Mouse (Mus musculus) hindbrain, embryonic 13.5 days (tissue): Measurements from ENCODE around the gene Lenep. TPM values are rescaled to one million over a fixed set of nuclear protein-coding genes. Genes with fewer than 3 reads are reported as not detected.

Source experiments
- ATAC-seq: fragments of 200-750 bp; cut with Nextera tagmentation; 2 replicates; pipeline ENCODE4 v1.8.0; 2017; ENCODE audit warnings: moderate TSS enrichment; ENCODE audit not compliant: low FRiP score
- H3K27ac ChIP-seq: fragments of 300-500 bp; sonication (generic); 2 replicates; pipeline ENCODE4 v1.5.1; 2015; ENCODE audit warnings: inconsistent platforms, mild to moderate bottlenecking, moderate library complexity
- H3K27me3 ChIP-seq: fragments of 300-500 bp; sonication (generic); 2 replicates; pipeline ENCODE4 v1.6.1; 2015; ENCODE audit warnings: mild to moderate bottlenecking, inconsistent platforms
- H3K36me3 ChIP-seq: fragments of 300-500 bp; sonication (generic); 2 replicates; pipeline ENCODE4 v1.6.1; 2015; ENCODE audit warnings: mild to moderate bottlenecking, inconsistent platforms
- H3K4me1 ChIP-seq: fragments of 300-500 bp; sonication (generic); replicated peaks from 2 replicates; pipeline ENCODE4 v1.6.1; 2015; ENCODE audit warnings: inconsistent platforms
- H3K4me2 ChIP-seq: fragments of 300-500 bp; sonication (generic); 2 replicates; pipeline ENCODE4 v1.6.1; 2015; ENCODE audit warnings: inconsistent platforms, mild to moderate bottlenecking, moderate library complexity
- H3K4me3 ChIP-seq: fragments of 300-500 bp; sonication (generic); 2 replicates; pipeline ENCODE4 v1.5.1; 2015; ENCODE audit warnings: mild to moderate bottlenecking, inconsistent platforms
- H3K9ac ChIP-seq: fragments of 300-500 bp; sonication (generic); 2 replicates; pipeline ENCODE4 v1.6.1; 2015; ENCODE audit warnings: mild to moderate bottlenecking, inconsistent platforms
- H3K9me3 ChIP-seq: fragments of 300-500 bp; sonication (generic); 2 replicates; pipeline ENCODE4 v1.6.1; 2016; ENCODE audit warnings: inconsistent platforms
- WGBS: fragments of 180-500 bp; shearing (Covaris S2); methylation state at CpG from one replicate; pipeline ENCODE4 v1.1.7; 2015; 5-methylcytosine and 5-hydroxymethylcytosine counted together
- polyA plus RNA-seq: library from polyadenylated mRNA; unstranded; fragments of >200 nt; fragmentation: Nextera tagmentation; extraction: Ambion mirVana; gene quantifications from 2 replicates; pipeline ENCODE4 v1.2.1, GENCODE M21; 2015

Gene Lenep
- polyA plus RNA-seq, 1 experiment from 2014 or later = 1.4 TPM

DNA sequence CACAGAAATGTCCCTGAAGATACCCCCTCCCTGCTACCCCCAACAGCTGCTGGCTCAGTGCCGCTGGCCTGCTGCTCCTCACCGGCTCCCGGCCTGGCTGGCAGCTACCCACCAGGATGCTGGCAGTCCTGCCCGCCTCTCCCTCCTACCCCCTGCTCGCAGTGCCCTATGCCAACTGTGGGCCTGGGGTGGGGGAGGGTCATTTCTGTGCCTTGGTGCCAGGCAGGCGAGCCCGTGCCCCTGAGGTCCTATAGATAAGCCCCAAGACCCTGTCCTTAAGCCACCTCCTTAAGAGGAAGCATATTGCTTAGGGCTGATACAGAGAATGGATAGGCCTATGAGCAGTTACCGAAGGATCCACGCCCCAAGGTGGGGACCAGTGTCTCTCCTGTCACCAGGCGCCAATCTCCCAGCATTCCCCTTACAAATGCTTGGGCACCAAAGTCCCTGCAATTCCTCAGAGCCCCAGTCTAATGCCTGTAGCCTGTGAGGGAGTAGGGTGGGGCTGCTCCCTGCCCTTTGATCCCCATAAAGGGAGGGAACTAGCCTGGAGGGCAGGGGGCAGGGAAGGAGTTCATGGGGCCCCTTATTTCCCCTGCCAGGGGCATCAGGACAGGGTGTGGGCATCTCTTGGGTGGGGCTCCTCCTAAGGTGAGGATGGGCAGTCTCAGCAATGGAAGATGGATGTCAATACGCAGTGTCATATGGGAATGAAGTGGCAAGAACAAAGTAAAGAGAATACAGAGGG is 14.3 kb downstream of the Lenep start:
- H3K4me2 ChIP-seq = no peak overlapping the region
- no peak overlapping the region for H3K4me3 ChIP-seq
- H3K27me3 ChIP-seq = peaks cover 30% of the 10 kb centered on the region
- H3K36me3 ChIP-seq = no peaks in the 10 kb centered on the region
- H3K27ac ChIP-seq = no peak overlapping the region
- H3K4me1 ChIP-seq = peaks cover 49% of the 10 kb centered on the region
- 77% methylated on average over 10 of the region's 11 CpGs for WGBS
- peak; percentile 10; the same call in 1 of the 2 replicates for ATAC-seq
- H3K9ac ChIP-seq = no peak overlapping the region
- no peaks in the 10 kb centered on the region for H3K9me3 ChIP-seq

DNA sequence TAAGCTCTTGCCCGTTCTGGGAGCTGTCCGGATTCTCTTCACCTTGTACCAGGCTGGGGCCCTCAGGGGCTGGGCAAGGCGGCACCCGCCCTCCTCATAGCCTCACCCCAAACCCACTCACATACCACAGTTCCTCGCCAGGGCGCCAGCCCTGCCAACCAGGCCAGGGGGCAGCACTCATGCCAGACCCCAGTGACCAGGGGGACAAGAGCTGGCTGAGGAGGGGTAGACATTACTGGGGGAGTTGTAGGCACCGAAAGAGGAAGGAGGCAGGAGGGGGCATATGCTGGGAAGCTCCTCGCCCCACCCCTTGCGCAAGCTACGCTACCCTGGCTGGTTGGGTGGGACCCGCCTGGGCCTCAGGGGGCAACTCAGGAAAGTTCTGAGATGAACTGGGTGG is 15.0 kb downstream of the Lenep start:
- Histone ChIP-seq H3K27ac (no peak overlapping the region), H3K27me3 (peaks cover 25% of the 10 kb centered on the region), H3K4me1 (peaks cover 42% of the 10 kb centered on the region), H3K4me3 (no peak overlapping the region), H3K36me3 (no peaks in the 10 kb centered on the region), H3K9me3 (no peaks in the 10 kb centered on the region), H3K4me2 (no peak overlapping the region), H3K9ac (no peak overlapping the region)
- ATAC-seq = no peak
- WGBS = 76% methylated on average over 11 of the region's 11 CpGs

DNA sequence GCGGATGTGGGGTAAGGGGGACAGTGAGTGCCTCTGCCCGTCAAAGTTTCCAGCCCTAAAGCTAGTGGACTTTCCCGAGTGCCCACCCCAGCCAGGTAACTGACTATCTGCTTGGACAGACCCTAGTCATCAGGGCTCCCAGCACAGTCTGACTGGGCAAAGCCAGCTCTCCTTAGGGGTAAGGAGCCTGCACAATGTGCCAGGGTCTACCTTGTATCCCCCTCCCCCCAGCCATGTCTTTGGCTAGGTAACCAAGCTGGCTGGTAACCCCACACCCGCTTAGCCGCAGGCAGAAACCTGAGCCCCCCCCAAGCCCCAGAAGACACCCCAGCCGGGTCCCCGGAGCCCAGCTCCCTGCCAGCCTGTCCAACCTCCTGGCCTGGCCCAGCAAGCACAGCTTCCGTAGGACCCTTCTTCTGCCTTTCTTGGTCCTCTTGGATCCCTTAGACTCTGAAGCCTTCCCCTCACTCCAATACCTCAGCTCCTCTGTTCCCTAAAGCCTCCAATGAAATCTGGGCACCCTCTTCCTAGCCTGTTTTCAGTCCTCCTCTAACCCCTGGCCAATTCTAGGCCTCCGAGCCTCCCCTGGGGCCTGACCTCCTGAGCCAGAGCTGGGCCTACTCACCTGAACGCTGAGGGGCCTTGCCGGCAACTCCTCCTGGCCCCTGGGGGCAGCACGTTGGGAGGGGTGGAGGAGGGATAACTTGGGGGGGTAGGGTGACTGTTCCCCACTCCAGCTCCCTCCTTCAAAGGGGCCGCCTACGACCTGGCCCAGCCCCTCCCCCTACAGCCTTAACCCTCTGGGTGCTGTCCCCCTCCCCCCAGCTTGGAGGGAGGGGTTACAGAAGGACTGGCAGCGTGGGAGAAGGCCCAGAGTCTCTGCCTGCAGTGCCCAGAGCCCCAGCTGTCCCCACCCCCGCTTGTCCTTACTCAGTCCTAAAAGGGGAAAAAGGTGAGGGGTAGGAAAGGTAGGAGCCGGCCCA is 15.9 kb downstream of the Lenep start:
- Histone ChIP-seq H3K9ac (0 out of 2 replicates have a peak overlapping the region, but pooled peaks have one; percentile 13), H3K27ac (no peak overlapping the region)

DNA sequence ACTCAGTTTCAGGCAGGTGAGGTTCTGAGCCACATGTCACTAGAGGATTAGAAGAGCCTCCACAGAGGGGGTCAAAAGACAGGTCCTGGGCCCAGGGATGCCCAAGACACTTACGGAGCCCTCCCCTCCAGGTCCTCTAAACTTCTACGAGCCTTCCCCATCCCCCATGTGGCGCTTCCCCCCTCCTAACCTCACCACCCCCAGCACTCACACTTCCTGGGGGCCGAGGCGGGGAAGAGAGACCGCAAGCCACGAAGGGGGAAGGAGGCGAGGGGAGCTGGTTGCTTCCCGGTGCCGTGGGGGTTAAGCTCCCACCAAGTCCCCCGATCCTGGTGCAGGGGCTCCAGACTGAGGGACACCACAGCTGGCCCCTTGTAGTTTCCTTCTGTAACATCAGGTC is 17.1 kb downstream of the Lenep start:
- Histone ChIP-seq H3K9me3 (no peaks in the 10 kb centered on the region), H3K9ac (no peak overlapping the region), H3K4me3 (no peak overlapping the region), H3K4me2 (no peak overlapping the region), H3K27ac (no peak overlapping the region), H3K36me3 (no peaks in the 10 kb centered on the region), H3K4me1 (peaks cover 21% of the 10 kb centered on the region), H3K27me3 (peaks cover 13% of the 10 kb centered on the region; the same call in 1 of the 2 replicates)
- ATAC-seq = no peak
- WGBS = 60% methylated on average over 11 of the region's 11 CpGs

More for the DNA sequence above, 15.9 kb downstream of the Lenep start:
- Histone ChIP-seq H3K4me2 (no peak overlapping the region), H3K4me3 (no peak overlapping the region), H3K4me1 (peaks cover 33% of the 10 kb centered on the region), H3K9me3 (no peaks in the 10 kb centered on the region), H3K27me3 (peaks cover 16% of the 10 kb centered on the region), H3K36me3 (no peaks in the 10 kb centered on the region)
- 53% methylated on average over 17 of the region's 17 CpGs for WGBS
- ATAC-seq = no peak

DNA sequence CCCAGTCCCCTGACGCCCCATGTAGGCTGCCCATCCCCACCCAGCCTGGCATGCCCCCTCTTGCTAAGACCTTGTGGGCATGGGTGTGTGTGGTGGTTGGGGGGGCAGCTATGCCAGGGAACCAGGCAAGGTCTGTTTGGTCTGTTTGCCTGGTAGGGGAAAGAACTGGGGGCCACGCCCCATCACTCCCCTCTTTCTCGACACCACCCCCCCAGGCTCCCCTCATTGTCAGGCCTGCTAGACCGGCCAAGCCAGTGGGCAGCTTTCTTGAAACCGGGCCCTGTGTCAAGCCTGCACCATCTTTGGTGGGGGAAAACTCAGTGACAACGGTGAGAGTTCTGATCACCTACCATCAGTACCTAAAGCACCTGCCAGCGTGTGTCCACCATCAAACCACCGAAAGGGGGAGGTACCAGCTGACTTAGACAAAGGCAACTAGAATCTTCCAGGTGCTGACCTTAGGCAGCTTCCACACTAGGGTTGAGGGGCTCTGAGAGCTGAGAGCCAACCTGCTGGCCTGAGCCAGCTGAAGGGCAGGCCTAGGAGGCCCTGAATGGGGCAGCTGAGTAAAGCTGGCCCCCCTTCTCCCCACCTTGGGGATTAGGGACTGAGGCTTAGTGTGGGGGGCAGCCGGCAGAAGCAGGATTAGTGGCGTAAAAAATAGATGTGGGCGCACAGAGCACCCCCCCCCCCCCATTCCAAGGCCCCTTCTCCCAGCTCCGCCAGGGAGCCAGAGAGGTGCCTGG is 18.1 kb downstream of the Lenep start:
- H3K4me1 ChIP-seq = peaks cover 18% of the 10 kb centered on the region
- no peaks in the 10 kb centered on the region for H3K9me3 ChIP-seq
- ATAC-seq = no peak
- H3K36me3 ChIP-seq = no peaks in the 10 kb centered on the region
- H3K4me2 ChIP-seq = no peak overlapping the region
- 0 out of 2 replicates have a peak, but pooled peaks cover 13% of the 10 kb centered on the region for H3K27me3 ChIP-seq
- H3K4me3 ChIP-seq = no peak overlapping the region
- H3K9ac ChIP-seq = no peak overlapping the region
- 73% methylated on average over 12 of the region's 12 CpGs for WGBS
- no peak overlapping the region for H3K27ac ChIP-seq

DNA sequence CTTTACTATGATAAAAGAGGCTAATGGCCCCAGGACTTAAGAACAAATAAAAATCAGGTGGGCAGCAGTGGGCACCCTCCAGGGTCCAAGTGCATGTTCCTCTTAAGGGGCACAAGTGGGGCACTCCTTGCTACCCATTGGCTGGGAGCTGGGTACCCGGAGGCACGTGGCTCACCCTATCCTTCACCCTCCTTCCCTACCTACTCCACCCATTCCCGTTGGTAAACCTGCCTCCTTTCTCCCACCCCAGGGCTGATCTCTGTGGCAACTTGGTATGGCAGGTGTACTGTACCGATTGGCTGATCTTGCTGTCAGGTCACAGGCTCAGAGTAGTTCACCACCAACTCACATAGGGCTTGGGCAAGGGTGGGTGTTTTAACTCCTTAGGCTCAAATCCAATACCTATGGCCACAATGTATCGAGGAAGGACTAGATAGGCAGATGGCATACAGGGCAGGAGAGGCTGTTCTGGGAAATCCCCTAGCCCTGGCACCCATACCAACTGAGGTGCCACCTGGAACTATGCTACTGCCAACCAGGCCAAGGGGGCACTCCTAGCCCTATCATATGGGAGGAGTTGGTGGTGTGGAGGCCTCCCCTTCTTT is 18.8 kb downstream of the Lenep start:
- H3K4me2 ChIP-seq = no peak overlapping the region
- no peaks in the 10 kb centered on the region for H3K36me3 ChIP-seq
- H3K9me3 ChIP-seq = no peaks in the 10 kb centered on the region
- H3K4me1 ChIP-seq = peaks cover 26% of the 10 kb centered on the region
- WGBS = 90% methylated on average over 5 of the region's 5 CpGs
- no peak for ATAC-seq
- 0 out of 2 replicates have a peak, but pooled peaks cover 13% of the 10 kb centered on the region for H3K27me3 ChIP-seq
- H3K9ac ChIP-seq = no peak overlapping the region
- no peak overlapping the region for H3K27ac ChIP-seq
- no peak overlapping the region for H3K4me3 ChIP-seq

DNA sequence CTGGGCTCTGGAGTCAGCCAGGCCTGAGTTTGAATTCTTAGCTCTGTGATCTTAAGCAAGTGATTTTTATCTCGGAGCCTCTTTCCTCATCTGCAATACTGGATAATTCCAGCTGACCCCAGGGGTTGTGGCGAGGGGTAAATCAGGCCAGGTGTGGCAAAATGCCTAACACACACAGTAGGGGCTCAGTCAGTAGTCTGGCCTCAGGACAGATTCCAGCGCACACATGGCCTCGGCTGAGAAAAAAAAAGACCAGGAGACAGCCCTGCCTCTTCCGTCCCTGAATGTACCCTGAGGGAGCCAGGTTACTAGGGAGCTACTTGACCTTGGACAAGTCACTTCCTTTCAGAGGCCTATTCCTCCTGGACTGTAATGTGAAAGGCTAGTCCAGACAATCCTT is 19.6 kb downstream of the Lenep start:
- Histone ChIP-seq H3K27me3 (0 out of 2 replicates have a peak, but pooled peaks cover 13% of the 10 kb centered on the region), H3K36me3 (no peaks in the 10 kb centered on the region), H3K4me3 (no peak overlapping the region), H3K9ac (no peak overlapping the region), H3K27ac (no peak overlapping the region), H3K9me3 (no peaks in the 10 kb centered on the region), H3K4me1 (peaks cover 28% of the 10 kb centered on the region), H3K4me2 (no peak overlapping the region)
- no peak for ATAC-seq
- WGBS = 85% methylated on average over 5 of the region's 5 CpGs

DNA sequence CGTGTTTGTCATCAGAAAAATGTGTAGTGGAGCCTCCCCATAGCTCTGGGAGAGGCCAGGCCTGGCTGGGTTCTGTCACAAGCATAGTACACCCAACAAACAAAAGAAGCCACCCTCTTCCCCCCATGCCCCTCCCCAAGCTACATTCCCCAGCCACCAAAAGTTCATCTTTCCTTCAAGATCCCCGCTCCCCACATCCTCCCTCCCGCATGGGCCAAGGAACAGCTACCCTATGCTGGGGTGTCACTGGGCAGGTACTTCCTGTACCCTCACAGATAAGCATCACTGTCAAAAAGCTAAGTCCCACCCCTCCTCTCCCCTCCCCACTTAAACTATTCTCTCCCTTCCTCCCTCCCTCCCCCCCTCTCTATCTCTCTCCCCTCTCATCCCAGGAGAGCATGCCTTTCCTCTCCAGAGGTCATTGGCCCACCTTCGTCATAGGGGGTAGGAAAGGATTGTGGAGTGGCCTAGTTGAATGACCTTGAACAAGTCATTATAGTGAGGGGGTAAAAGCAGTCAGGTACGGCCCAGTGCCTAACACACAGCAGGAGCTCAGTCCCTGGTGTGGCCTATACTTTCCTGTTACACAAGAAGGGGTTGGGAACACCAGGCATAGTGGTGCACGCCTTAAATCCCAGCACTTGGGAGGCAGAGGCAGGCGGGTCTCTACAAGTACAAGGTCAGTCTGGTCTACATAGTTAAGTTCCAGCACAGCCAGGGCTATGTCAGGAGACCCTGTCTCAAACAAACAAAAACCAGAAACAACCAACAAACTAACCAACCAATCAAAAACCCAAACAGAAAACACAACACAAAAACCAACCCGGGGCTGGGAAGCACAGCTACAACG is 20.3 kb downstream of the Lenep start:
- no peak for ATAC-seq

DNA sequence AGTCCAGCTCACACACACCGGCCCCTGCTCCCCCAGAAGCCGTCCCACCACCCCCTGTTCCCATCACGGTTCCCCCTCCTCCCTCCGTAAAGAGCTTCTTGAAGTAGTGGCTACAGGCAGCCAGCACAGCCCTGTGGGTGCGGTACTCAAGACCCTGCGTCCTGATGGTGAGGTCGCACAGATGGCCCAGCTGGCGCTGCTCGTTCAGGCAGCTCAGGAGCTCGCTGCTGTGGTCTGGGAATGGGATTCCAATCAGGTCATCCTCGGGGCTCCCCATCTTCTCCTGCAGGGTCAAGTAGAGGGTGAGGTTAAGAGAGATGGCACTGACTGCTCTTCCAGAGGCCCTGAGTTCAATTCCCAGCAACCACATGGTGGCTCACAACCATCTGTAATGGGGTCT is 21.4 kb downstream of the Lenep start:
- Histone ChIP-seq H3K27ac (no peak overlapping the region), H3K36me3 (no peaks in the 10 kb centered on the region), H3K4me3 (no peak overlapping the region), H3K9me3 (no peaks in the 10 kb centered on the region), H3K27me3 (0 out of 2 replicates have a peak, but pooled peaks cover 6% of the 10 kb centered on the region), H3K9ac (no peak overlapping the region), H3K4me1 (peaks cover 22% of the 10 kb centered on the region), H3K4me2 (no peak overlapping the region)
- 85% methylated on average over 11 of the region's 11 CpGs for WGBS
- no peak for ATAC-seq

More for the DNA sequence above, 20.3 kb downstream of the Lenep start:
- Histone ChIP-seq H3K9ac (no peak overlapping the region), H3K9me3 (no peaks in the 10 kb centered on the region), H3K4me1 (peaks cover 29% of the 10 kb centered on the region), H3K4me3 (no peak overlapping the region), H3K4me2 (no peak overlapping the region), H3K36me3 (no peaks in the 10 kb centered on the region), H3K27me3 (0 out of 2 replicates have a peak, but pooled peaks cover 8% of the 10 kb centered on the region), H3K27ac (no peak overlapping the region)
- 86% methylated on average over 9 of the region's 9 CpGs for WGBS

DNA sequence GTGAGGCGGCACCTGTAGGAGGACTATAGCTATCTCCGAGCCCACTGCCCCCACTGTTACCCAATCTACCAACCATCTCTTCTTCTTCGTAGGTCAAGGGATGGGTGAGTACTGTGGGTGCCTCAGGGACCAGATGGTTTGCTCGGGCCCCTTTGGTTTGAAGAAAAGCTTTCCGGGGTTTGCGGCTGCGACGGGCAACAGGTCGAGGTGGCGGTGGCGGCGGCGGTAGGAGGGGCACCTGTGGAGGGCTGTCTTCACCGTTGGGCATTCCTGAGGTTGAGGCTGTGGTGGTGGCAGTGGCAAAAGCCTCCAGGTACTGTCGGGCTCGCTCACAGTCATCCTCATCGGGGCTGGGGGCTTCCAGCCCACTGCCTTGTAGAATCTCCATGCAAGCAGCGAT is 21.9 kb downstream of the Lenep start:
- Histone ChIP-seq H3K27ac (no peak overlapping the region), H3K9me3 (no peaks in the 10 kb centered on the region), H3K27me3 (0 out of 2 replicates have a peak, but pooled peaks cover under 1% of the 10 kb centered on the region), H3K4me3 (no peak overlapping the region), H3K4me1 (peaks cover 22% of the 10 kb centered on the region), H3K36me3 (no peaks in the 10 kb centered on the region), H3K4me2 (no peak overlapping the region), H3K9ac (no peak overlapping the region)
- 92% methylated on average over 18 of the region's 18 CpGs for WGBS
- ATAC-seq = no peak

DNA sequence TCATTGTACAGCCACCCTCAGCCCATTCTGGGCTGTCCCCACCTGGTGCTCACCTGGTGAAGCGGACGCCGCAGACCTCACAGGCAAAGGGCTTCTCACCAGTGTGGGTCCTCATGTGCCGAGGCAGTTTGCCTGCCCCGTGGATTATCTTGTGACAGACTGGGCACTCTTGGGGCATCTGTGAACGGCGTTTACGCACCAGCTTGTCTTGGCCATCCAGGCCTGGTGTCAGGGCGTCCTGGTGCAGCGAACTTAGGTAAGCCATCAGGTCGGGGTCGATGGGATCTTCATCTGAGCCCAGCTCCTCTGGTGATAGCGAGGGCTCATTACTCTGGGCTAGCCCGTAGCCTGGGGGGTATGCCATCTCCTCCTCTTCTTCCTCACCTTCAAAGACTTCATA is 22.3 kb downstream of the Lenep start:
- Histone ChIP-seq H3K4me2 (no peak overlapping the region), H3K4me3 (no peak overlapping the region), H3K36me3 (no peaks in the 10 kb centered on the region), H3K27ac (no peak overlapping the region), H3K9me3 (no peaks in the 10 kb centered on the region), H3K4me1 (peaks cover 22% of the 10 kb centered on the region), H3K27me3 (no peaks in the 10 kb centered on the region), H3K9ac (no peak overlapping the region)
- 95% methylated on average over 14 of the region's 14 CpGs for WGBS
- no peak for ATAC-seq
